9 mouse cellular contexts compared by ENCODE assay signal in genomic region chr11:96298895-96299667, GRCm38 (mm10). TPM values are rescaled to one million over a fixed set of nuclear protein-coding genes. Genes with fewer than 3 reads are reported as not detected.
DNase-seq lines count a peak whose midpoint lies in the region; ATAC-seq and TF ChIP-seq lines count a peak whose summit lies in the region.
"Had no signal": no experiment of that assay in that cellular context is flagged by ENCODE, and none has a peak within 500 bp of the region (broad histone marks: within the 10 kb centered on the region; RNA-seq: fewer than 3 reads in every experiment).

No protein-coding gene starts in this region.

- H3K4me3 ChIP-seq in liver, embryonic 13.5 days (replicated peaks) = peak overlapping the region; percentile 31
- no peak overlapping the region for H3K4me3 ChIP-seq in thymus, adult 2 months (ENCODE audit: control insufficient read depth, insufficient read depth, low read length)
- no peak overlapping the region for H3K4me3 ChIP-seq in forebrain, embryonic 14.5 days (ENCODE audit: low read depth, low read length)

- H3K9ac ChIP-seq in liver, embryonic 13.5 days = no peak overlapping the region
- H3K9ac ChIP-seq in forebrain, embryonic 14.5 days (ENCODE audit: low read length) = no peak overlapping the region

- H3K4me1 ChIP-seq in liver, embryonic 13.5 days (replicated peaks) = peaks cover 4% of the 10 kb centered on the region; the same call in 1 of the 2 replicates
- H3K4me1 ChIP-seq in thymus, adult 2 months (replicated peaks; ENCODE audit: control insufficient read depth, insufficient read depth, low read length) = no peaks in the 10 kb centered on the region; the same call in 1 of the 2 replicates
- no peaks in the 10 kb centered on the region for H3K4me1 ChIP-seq in forebrain, embryonic 14.5 days (ENCODE audit: control insufficient read depth, insufficient read depth, low read length)

- H3K27ac ChIP-seq in liver, embryonic 13.5 days = no peak overlapping the region
- no peak overlapping the region for H3K27ac ChIP-seq in thymus, adult 2 months (ENCODE audit: control insufficient read depth, insufficient read depth, low read length)
- H3K27ac ChIP-seq in forebrain, embryonic 14.5 days (ENCODE audit: low read depth, low read length) = no peak overlapping the region

- peak; percentile 36 for DNase-seq in CD4-positive, CD25-positive, alpha-beta regulatory T cell, adult 2 months (ENCODE audit: low read depth, low spot score)
- DNase-seq in adrenal gland, postnatal 10 days = peak; percentile 87
- peak; percentile 94 for DNase-seq in kidney, adult 11 months
- DNase-seq in liver, embryonic 13.5 days = no peak
- DNase-seq in thymus, adult 2 months = no peak
- DNase-seq in forebrain, embryonic 14.5 days (ENCODE audit: low spot score) = no peak
- no peak for DNase-seq in layer of hippocampus, adult 8-10 months (ENCODE audit: low spot score in 2 of 2)

- peak overlapping the region; percentile 41 for H3K4me2 ChIP-seq in liver, embryonic 13.5 days
- H3K4me2 ChIP-seq in forebrain, embryonic 14.5 days (ENCODE audit: low read length) = no peak overlapping the region

- WGBS in liver, embryonic 13.5 days (ENCODE audit: insufficient replicate concordance) = 2% methylated on average over 66 of the region's 66 CpGs
- WGBS in thymus, adult 2 months = 2% methylated on average over 66 of the region's 66 CpGs
- under 1% methylated on average over 65 of the region's 66 CpGs for WGBS in forebrain, embryonic 14.5 days

- no peaks in the 10 kb centered on the region for H3K36me3 ChIP-seq in liver, embryonic 13.5 days
- H3K36me3 ChIP-seq in thymus, adult 2 months (ENCODE audit: control insufficient read depth, insufficient read depth, low read length) = no peaks in the 10 kb centered on the region
- H3K36me3 ChIP-seq in forebrain, embryonic 14.5 days (ENCODE audit: control insufficient read depth, insufficient read depth, low read length) = no peaks in the 10 kb centered on the region

- TF ChIP-seq POLR2A in thymus, adult 2 months (IDR thresholded peaks at IDR 0.05; ENCODE audit: control insufficient read depth, extremely low read depth, insufficient read depth, low read length, poor library complexity) = no peak

- H3K27me3 ChIP-seq in liver, embryonic 13.5 days = peaks cover 100% of the 10 kb centered on the region
- peaks cover 35% of the 10 kb centered on the region for H3K27me3 ChIP-seq in thymus, adult 2 months (ENCODE audit: control insufficient read depth, insufficient read depth, low read length)
- H3K27me3 ChIP-seq in forebrain, embryonic 14.5 days (replicated peaks; ENCODE audit: control insufficient read depth, insufficient read depth, low read length) = peaks cover 99% of the 10 kb centered on the region

- no peak for TF ChIP-seq CTCF in thymus, adult 2 months (IDR thresholded peaks at IDR 0.05; ENCODE audit: borderline replicate concordance, control insufficient read depth, extremely low read depth, insufficient read depth, low read length, poor library complexity)

- no peaks in the 10 kb centered on the region for H3K9me3 ChIP-seq in liver, embryonic 13.5 days (replicated peaks)
- H3K9me3 ChIP-seq in forebrain, embryonic 14.5 days (replicated peaks; ENCODE audit: control insufficient read depth, low read length) = no peaks in the 10 kb centered on the region

- ATAC-seq in CD4-positive, CD25-positive, alpha-beta regulatory T cell, adult 4 months = no peak
- ATAC-seq in liver, embryonic 13.5 days (ENCODE audit: low read depth) = no peak
- no peak for ATAC-seq in forebrain, embryonic 14.5 days

RNA-seq across cellular contexts. Expression of gene Hoxb5, which starts 4.1 kb away (rescaled TPM):
- polyA plus RNA-seq in CD4-positive, CD25-positive, alpha-beta regulatory T cell, adult 4 months (2017; shearing (Covaris generic)) = not detected
- total RNA-seq in adrenal gland, postnatal 10 days (2021) = 10 to 100 TPM; 12.1 to 17.1 TPM
- 0.44 and 0.58 TPM in 2 replicates for polyA plus RNA-seq in liver, embryonic 13.5 days (2015; fragmentation: Nextera tagmentation; extraction: Ambion mirVana)
- 0.18 and 0.22 TPM in 2 replicates for polyA plus RNA-seq in thymus, adult 2 months (2012; rRNA removed)
- 0.15 TPM in 1 of 2 replicates, not detected in the other for polyA plus RNA-seq in forebrain, embryonic 14.5 days (2014; fragmentation: Nextera tagmentation; extraction: Ambion mirVana)
- not detected for total RNA-seq in layer of hippocampus, adult 8-10 months (2022)

RNA-seq across cellular contexts. Expression of gene Hoxb6, which starts 6.8 kb away (rescaled TPM):
- not detected for polyA plus RNA-seq in CD4-positive, CD25-positive, alpha-beta regulatory T cell, adult 4 months (2017; shearing (Covaris generic))
- 10 to 100 TPM; 23.6 to 29.8 TPM for total RNA-seq in adrenal gland, postnatal 10 days (2021)
- 0.07 and 0.14 TPM in 2 replicates for polyA plus RNA-seq in liver, embryonic 13.5 days (2015; fragmentation: Nextera tagmentation; extraction: Ambion mirVana)
- polyA plus RNA-seq in thymus, adult 2 months (2012; rRNA removed) = 0.18 and 0.50 TPM in 2 replicates
- polyA plus RNA-seq in forebrain, embryonic 14.5 days (2014; fragmentation: Nextera tagmentation; extraction: Ambion mirVana) = not detected in 2 replicates
- not detected for total RNA-seq in layer of hippocampus, adult 8-10 months (2022)

RNA-seq across cellular contexts. Expression of gene Hoxb7, which starts 12.7 kb away (rescaled TPM):
- polyA plus RNA-seq in CD4-positive, CD25-positive, alpha-beta regulatory T cell, adult 4 months (2017; shearing (Covaris generic)) = not detected
- total RNA-seq in adrenal gland, postnatal 10 days (2021) = 10 to 100 TPM; 27.3 to 27.7 TPM
- polyA plus RNA-seq in liver, embryonic 13.5 days (2015; fragmentation: Nextera tagmentation; extraction: Ambion mirVana) = 0.16 and 0.32 TPM in 2 replicates
- polyA plus RNA-seq in thymus, adult 2 months (2012; rRNA removed) = 0.09 TPM in 1 of 2 replicates, not detected in the other
- not detected in 2 replicates for polyA plus RNA-seq in forebrain, embryonic 14.5 days (2014; fragmentation: Nextera tagmentation; extraction: Ambion mirVana)
- not detected for total RNA-seq in layer of hippocampus, adult 8-10 months (2022)
- total RNA-seq: hematopoietic stem cell, adult 5-6 weeks had no signal

RNA-seq across cellular contexts. Expression of gene Hoxb8, which starts 17.4 kb away (rescaled TPM):
- polyA plus RNA-seq in CD4-positive, CD25-positive, alpha-beta regulatory T cell, adult 4 months (2017; shearing (Covaris generic)) = not detected
- 10 to 100 TPM; 38.5 to 44.0 TPM for total RNA-seq in adrenal gland, postnatal 10 days (2021)
- polyA plus RNA-seq in liver, embryonic 13.5 days (2015; fragmentation: Nextera tagmentation; extraction: Ambion mirVana) = 0.06 TPM in 1 of 2 replicates, not detected in the other
- 0.09 and 0.20 TPM in 2 replicates for polyA plus RNA-seq in thymus, adult 2 months (2012; rRNA removed)
- polyA plus RNA-seq in forebrain, embryonic 14.5 days (2014; fragmentation: Nextera tagmentation; extraction: Ambion mirVana) = not detected in 2 replicates
- total RNA-seq in layer of hippocampus, adult 8-10 months (2022) = not detected
- total RNA-seq: hematopoietic stem cell, adult 5-6 weeks had no signal

RNA-seq across cellular contexts. Expression of gene Hoxb4, which starts 19.0 kb away (rescaled TPM):
- polyA plus RNA-seq in CD4-positive, CD25-positive, alpha-beta regulatory T cell, adult 4 months (2017; shearing (Covaris generic)) = 1 to 10 TPM; 1.9 to 2.5 TPM
- 10 to 100 TPM in 1 of 2 experiments, 1 to 10 TPM in 1; 8.4 to 15.9 TPM for total RNA-seq in adrenal gland, postnatal 10 days (2021)
- 0.16 and 0.20 TPM in 2 replicates for polyA plus RNA-seq in liver, embryonic 13.5 days (2015; fragmentation: Nextera tagmentation; extraction: Ambion mirVana)
- 1.3 and 1.5 TPM in 2 replicates for polyA plus RNA-seq in thymus, adult 2 months (2012; rRNA removed)
- not detected in 2 replicates for polyA plus RNA-seq in forebrain, embryonic 14.5 days (2014; fragmentation: Nextera tagmentation; extraction: Ambion mirVana)
- under 1 TPM in 1 of 4 experiments, not detected in 3; 0.13 TPM for total RNA-seq in layer of hippocampus, adult 8-10 months (2022)

Comparison
In these comparisons a context has a peak if more than half of its experiments do, and no peak if none do; other contexts are left out.
1. DNase-seq: peak in CD4-positive, CD25-positive, alpha-beta regulatory T cell, adult 2 months (single experiment), adrenal gland, postnatal 10 days (single experiment) and kidney, adult 11 months (single experiment); none in liver, embryonic 13.5 days (single experiment), thymus, adult 2 months (single experiment), forebrain, embryonic 14.5 days (single experiment) and layer of hippocampus, adult 8-10 months (0 of 2).